Mouse (Mus musculus): Measurements from ENCODE around the gene Nav2. TPM values are rescaled to one million over a fixed set of nuclear protein-coding genes. Genes with fewer than 3 reads are reported as not detected.

Nav2 gene
- polyA plus RNA-seq, 1 experiment, result 32.5 TPM

DNA sequence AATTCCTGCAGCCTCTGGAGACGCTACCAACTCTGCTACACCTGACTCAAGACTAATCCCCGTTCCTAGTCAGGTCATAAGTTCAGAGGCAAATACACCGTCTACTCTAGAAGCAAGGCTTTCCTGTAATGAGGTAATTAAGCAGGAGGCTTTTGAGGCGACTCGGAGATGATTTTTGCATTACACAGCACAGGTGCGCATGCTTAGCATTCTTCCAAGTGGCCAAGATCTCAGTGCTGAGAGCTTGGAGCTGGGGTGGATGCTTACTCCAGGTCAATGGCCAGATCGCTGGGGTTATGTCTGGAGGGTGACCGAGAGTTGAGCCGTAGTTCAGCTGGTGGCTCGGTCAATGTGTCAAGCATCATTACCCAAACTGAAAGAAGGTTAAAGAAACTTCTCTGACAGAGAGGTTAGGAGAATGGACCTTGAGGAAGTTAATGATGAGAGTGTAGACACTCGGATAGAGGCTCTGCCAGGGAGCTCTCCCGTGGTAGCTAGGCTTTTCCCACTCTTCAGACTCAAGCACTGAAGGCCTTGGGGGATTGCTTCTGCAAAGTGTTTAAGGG, 161.0 kb downstream of the Nav2 start:
- H3K4me1 ChIP-seq (ENCODE audit: control insufficient read depth, insufficient read depth, low read length), result peaks cover 8% of the 10 kb centered on the region
- no peak for DNase-seq
- 87% methylated on average over 12 of the region's 12 CpGs for WGBS
- H3K27me3 ChIP-seq (ENCODE audit: control insufficient read depth, insufficient read depth, low read length), result no peaks in the 10 kb centered on the region
- no peak overlapping the region for H3K4me3 ChIP-seq (replicated peaks; ENCODE audit: insufficient read depth, low read depth, low read length)
- TF ChIP-seq POLR2A (IDR thresholded peaks at IDR 0.05; ENCODE audit: borderline replicate concordance, insufficient read depth, low read length) (no peak), CTCF (IDR thresholded peaks at IDR 0.05; ENCODE audit: borderline replicate concordance, insufficient read depth, low read depth, low read length) (no peak)
- H3K27ac ChIP-seq (ENCODE audit: insufficient read depth, low read length), result no peak overlapping the region

DNA sequence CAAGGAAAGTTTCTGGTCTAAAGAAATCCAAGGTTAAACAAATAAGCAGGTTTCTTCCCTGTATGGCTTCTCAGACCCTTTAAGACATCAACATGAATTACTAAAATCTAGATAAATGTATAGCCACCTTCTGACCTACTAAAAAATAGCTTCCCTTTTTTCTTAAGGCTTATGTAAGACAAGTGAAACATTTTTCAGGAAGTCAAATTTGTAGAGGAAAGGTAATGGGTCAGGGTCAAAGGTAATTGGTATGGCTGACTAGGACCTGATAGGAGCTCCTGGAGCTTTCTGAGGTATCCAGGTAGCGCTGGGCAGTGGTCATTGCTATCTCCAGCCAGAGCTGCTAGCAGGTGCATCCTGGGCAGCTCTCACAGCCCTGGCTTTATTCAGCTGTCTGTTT, 162.1 kb downstream of the Nav2 start:
- no peak overlapping the region for H3K27ac ChIP-seq (ENCODE audit: insufficient read depth, low read length)
- 91% methylated on average over 1 of the region's 1 CpGs for WGBS
- no peaks in the 10 kb centered on the region for H3K27me3 ChIP-seq (ENCODE audit: control insufficient read depth, insufficient read depth, low read length)
- peaks cover 11% of the 10 kb centered on the region for H3K4me1 ChIP-seq (ENCODE audit: control insufficient read depth, insufficient read depth, low read length)
- TF ChIP-seq POLR2A (IDR thresholded peaks at IDR 0.05; ENCODE audit: borderline replicate concordance, insufficient read depth, low read length) (no peak), CTCF (IDR thresholded peaks at IDR 0.05; ENCODE audit: borderline replicate concordance, insufficient read depth, low read depth, low read length) (no peak)
- no peak for DNase-seq
- no peak overlapping the region for H3K4me3 ChIP-seq (replicated peaks; ENCODE audit: insufficient read depth, low read depth, low read length)

- Histone ChIP-seq H3K27me3 (ENCODE audit: control insufficient read depth, insufficient read depth, low read length) (no peaks in the 10 kb centered on the region), H3K4me3 (replicated peaks; ENCODE audit: insufficient read depth, low read depth, low read length) (no peak overlapping the region), H3K27ac (ENCODE audit: insufficient read depth, low read length) (no peak overlapping the region), H3K4me1 (ENCODE audit: control insufficient read depth, insufficient read depth, low read length) (peaks cover 12% of the 10 kb centered on the region)
- no peak for DNase-seq
- 77% methylated on average over 7 of the region's 7 CpGs for whole genome bisulfite sequencing
- TF ChIP-seq CTCF (IDR thresholded peaks at IDR 0.05; ENCODE audit: borderline replicate concordance, insufficient read depth, low read depth, low read length), result no peak
- TF ChIP-seq POLR2A (IDR thresholded peaks at IDR 0.05; ENCODE audit: borderline replicate concordance, insufficient read depth, low read length), result no peak
Measured at GRCm38 (mm10) chr7:49071141-49071567, 162.6 kb downstream of the Nav2 start.

DNA sequence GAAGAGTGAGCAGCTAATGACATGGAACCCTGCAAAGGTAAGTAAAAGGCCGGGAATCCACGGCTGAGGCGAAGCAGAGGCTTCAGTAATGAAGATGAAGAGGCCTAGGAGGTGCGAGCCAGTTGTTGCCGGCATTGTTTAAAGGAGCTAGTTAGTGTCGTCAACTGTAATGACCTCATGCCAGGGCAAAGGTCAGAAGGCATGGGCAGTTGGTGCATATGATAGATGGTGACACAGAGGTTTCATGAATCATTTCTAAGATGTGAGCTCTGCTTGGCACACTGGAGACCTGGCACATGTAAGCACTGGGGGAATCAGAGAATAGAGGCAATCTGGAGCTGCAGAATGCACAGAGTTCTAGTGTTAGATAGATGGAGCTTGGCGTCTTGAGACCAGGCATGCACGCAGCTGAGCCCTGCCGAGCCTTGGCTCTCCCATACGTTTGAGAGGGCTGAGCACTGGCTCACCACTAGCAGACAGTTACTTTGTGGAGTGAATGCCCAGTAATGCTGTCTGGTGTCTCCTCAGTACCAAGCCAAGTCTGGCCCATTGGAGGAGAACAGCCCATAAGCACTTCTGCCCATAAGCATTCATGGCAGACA, 166.9 kb downstream of the Nav2 start:
- H3K4me1 ChIP-seq (ENCODE audit: control insufficient read depth, insufficient read depth, low read length), result peaks cover 15% of the 10 kb centered on the region
- no peak overlapping the region for H3K4me3 ChIP-seq (replicated peaks; ENCODE audit: insufficient read depth, low read depth, low read length)
- no peak overlapping the region for H3K27ac ChIP-seq (ENCODE audit: insufficient read depth, low read length)
- no peaks in the 10 kb centered on the region for H3K27me3 ChIP-seq (ENCODE audit: control insufficient read depth, insufficient read depth, low read length)
- WGBS, result 70% methylated on average over 10 of the region's 10 CpGs
- no peak for DNase-seq
- TF ChIP-seq CTCF (IDR thresholded peaks at IDR 0.05; ENCODE audit: borderline replicate concordance, insufficient read depth, low read depth, low read length), result no peak

DNA sequence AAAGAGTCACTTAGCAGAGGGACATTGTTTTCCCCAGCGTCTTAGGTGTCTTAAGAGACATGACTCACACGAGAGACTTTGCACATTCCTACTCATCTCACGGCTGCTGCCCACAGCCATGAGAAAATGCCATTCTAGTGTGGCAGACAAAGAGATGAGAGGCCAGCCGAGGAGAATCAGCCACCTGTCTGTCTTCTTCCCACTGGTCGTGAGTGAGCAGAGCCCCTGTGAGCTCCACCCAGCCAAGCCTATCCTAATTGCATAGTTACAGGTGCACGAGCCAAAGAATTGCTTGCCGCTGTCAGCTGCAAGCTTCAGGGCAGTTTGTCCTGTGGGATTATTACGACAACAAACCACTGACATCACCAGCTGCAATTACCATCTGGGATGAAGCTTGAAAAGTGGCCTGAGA, 167.8 kb downstream of the Nav2 start:
- peaks cover 15% of the 10 kb centered on the region for H3K4me1 ChIP-seq (ENCODE audit: control insufficient read depth, insufficient read depth, low read length)
- TF ChIP-seq POLR2A (IDR thresholded peaks at IDR 0.05; ENCODE audit: borderline replicate concordance, insufficient read depth, low read length) (no peak), CTCF (IDR thresholded peaks at IDR 0.05; ENCODE audit: borderline replicate concordance, insufficient read depth, low read depth, low read length) (no peak)
- 67% methylated on average over 8 of the region's 8 CpGs for WGBS
- no peaks in the 10 kb centered on the region for H3K27me3 ChIP-seq (ENCODE audit: control insufficient read depth, insufficient read depth, low read length)
- no peak for DNase-seq
- no peak overlapping the region for H3K4me3 ChIP-seq (replicated peaks; ENCODE audit: insufficient read depth, low read depth, low read length)
- H3K27ac ChIP-seq (ENCODE audit: insufficient read depth, low read length), result no peak overlapping the region

DNA sequence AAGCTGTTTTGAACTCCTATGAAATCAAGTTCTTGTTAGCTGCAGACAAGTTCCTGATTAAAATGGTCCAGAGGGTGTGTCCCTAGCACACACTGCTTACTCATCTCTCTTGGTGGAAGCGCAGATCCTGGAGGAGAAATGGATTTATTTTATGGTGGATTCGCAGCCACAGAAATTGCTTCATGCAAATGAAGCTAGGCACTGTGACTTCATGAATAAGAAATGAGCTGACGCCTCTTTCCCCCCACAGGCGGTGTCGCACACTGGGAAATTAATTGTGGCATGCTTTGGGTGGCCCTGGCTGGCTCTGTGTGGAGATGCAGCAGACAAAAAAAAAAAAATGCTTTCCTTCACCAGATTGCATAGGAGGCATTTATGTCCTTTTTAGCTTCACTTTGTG, 170.4 kb downstream of the Nav2 start:
- no peak overlapping the region for H3K27ac ChIP-seq (ENCODE audit: insufficient read depth, low read length)
- WGBS, result 82% methylated on average over 5 of the region's 5 CpGs

GRCm38 (mm10) chr7:49082585-49083165, 174.2 kb downstream of the Nav2 start:
- no peak overlapping the region for H3K27ac ChIP-seq (ENCODE audit: insufficient read depth, low read length)
- TF ChIP-seq CTCF (IDR thresholded peaks at IDR 0.05; ENCODE audit: borderline replicate concordance, insufficient read depth, low read depth, low read length), result no peak
- no peak for TF ChIP-seq POLR2A (IDR thresholded peaks at IDR 0.05; ENCODE audit: borderline replicate concordance, insufficient read depth, low read length)
- no peaks in the 10 kb centered on the region for H3K27me3 ChIP-seq (ENCODE audit: control insufficient read depth, insufficient read depth, low read length)
- H3K4me3 ChIP-seq (replicated peaks; ENCODE audit: insufficient read depth, low read depth, low read length), result no peak overlapping the region
- no peak for DNase-seq
- WGBS, result 85% methylated on average over 4 of the region's 4 CpGs
- H3K4me1 ChIP-seq (ENCODE audit: control insufficient read depth, insufficient read depth, low read length), result peaks cover 19% of the 10 kb centered on the region

More for the DNA sequence above, 170.4 kb downstream of the Nav2 start:
- no peak overlapping the region for H3K4me3 ChIP-seq (replicated peaks; ENCODE audit: insufficient read depth, low read depth, low read length)
- H3K27me3 ChIP-seq (ENCODE audit: control insufficient read depth, insufficient read depth, low read length), result no peaks in the 10 kb centered on the region
- H3K4me1 ChIP-seq (ENCODE audit: control insufficient read depth, insufficient read depth, low read length), result peaks cover 15% of the 10 kb centered on the region
- DNase-seq, result no peak
- TF ChIP-seq CTCF (IDR thresholded peaks at IDR 0.05; ENCODE audit: borderline replicate concordance, insufficient read depth, low read depth, low read length), result no peak
- no peak for TF ChIP-seq POLR2A (IDR thresholded peaks at IDR 0.05; ENCODE audit: borderline replicate concordance, insufficient read depth, low read length)

DNA sequence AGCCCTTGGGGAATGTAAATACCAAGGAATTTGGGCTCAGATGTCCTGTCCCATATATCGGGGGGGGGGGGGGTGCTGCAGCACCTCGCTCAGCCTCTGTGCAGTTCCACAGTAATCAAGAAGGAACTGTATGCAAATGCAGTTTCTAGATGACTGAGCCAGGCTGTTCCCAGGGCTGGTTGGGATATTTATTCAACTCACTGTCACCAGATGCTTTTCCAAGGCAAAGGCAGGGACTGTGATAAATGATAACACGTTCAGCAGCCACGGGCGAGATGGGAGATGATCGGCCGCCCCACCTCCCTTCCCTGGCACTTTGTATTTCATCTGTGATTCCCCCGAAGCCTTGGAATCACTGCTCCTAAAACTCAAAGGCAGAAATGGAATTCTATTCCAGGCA, 176.3 kb downstream of the Nav2 start:
- 71% methylated on average over 8 of the region's 8 CpGs for WGBS

More for the DNA sequence above, 176.3 kb downstream of the Nav2 start:
- Histone ChIP-seq H3K27ac (ENCODE audit: insufficient read depth, low read length) (no peak overlapping the region), H3K4me3 (replicated peaks; ENCODE audit: insufficient read depth, low read depth, low read length) (no peak overlapping the region), H3K4me1 (ENCODE audit: control insufficient read depth, insufficient read depth, low read length) (peaks cover 27% of the 10 kb centered on the region), H3K27me3 (ENCODE audit: control insufficient read depth, insufficient read depth, low read length) (no peaks in the 10 kb centered on the region)
- no peak for TF ChIP-seq CTCF (IDR thresholded peaks at IDR 0.05; ENCODE audit: borderline replicate concordance, insufficient read depth, low read depth, low read length)
- no peak for TF ChIP-seq POLR2A (IDR thresholded peaks at IDR 0.05; ENCODE audit: borderline replicate concordance, insufficient read depth, low read length)
- DNase-seq, result no peak

All from cerebellum, adult 2 months (tissue).